Mouse (Mus musculus) hindbrain, embryonic 14.5 days (tissue): ENCODE data around the gene Atp8a1. TPM values are rescaled to one million over a fixed set of nuclear protein-coding genes. Genes with fewer than 3 reads are reported as not detected.

Experiments used
- ATAC-seq: fragments of 200-750 bp; cut with Nextera tagmentation; 2 replicates; pipeline ENCODE4 v1.8.0; 2017; ENCODE audit warnings: moderate number of reproducible peaks, mild to moderate bottlenecking, moderate TSS enrichment, moderate library complexity; ENCODE audit not compliant: low FRiP score
- DNase-seq: peaks from one replicate; pipeline ENCODE4 v3.0.0-alpha.2; 2015; ENCODE audit warnings: low spot score
- H3K27ac ChIP-seq: fragments of 300-500 bp; sonication (generic); 2 replicates; pipeline ENCODE4 v1.5.1; 2014; ENCODE audit warnings: mild to moderate bottlenecking, moderate library complexity
- H3K27me3 ChIP-seq: fragments of 300-500 bp; sonication (generic); 2 replicates; pipeline ENCODE4 v1.6.1; 2014; ENCODE audit warnings: mild to moderate bottlenecking, low read length, mixed read lengths; ENCODE audit not compliant: control insufficient read depth, insufficient read depth
- H3K36me3 ChIP-seq: fragments of 300-500 bp; sonication (generic); replicated peaks from 2 replicates; pipeline ENCODE4 v1.6.1; 2014; ENCODE audit not compliant: control insufficient read depth, insufficient read depth
- H3K4me1 ChIP-seq: fragments of 300-500 bp; sonication (generic); replicated peaks from 2 replicates; pipeline ENCODE4 v1.6.1; 2014; ENCODE audit warnings: antibody characterized with exemption, low read length, mixed read lengths; ENCODE audit not compliant: control insufficient read depth, insufficient read depth
- H3K4me2 ChIP-seq: fragments of 300-500 bp; sonication (generic); replicated peaks from 2 replicates; pipeline ENCODE4 v1.6.1; 2014; ENCODE audit warnings: mild to moderate bottlenecking, moderate library complexity
- H3K4me3 ChIP-seq: fragments of 300-500 bp; sonication (generic); replicated peaks from 2 replicates; pipeline ENCODE4 v1.5.1; 2014; ENCODE audit warnings: mild to moderate bottlenecking, low read length
- H3K9ac ChIP-seq: fragments of 300-500 bp; sonication (generic); 2 replicates; pipeline ENCODE4 v1.6.1; 2014
- H3K9me3 ChIP-seq: fragments of 300-500 bp; sonication (generic); 2 replicates; pipeline ENCODE4 v1.6.1; 2016; ENCODE audit warnings: low read length; ENCODE audit not compliant: control insufficient read depth
- WGBS: fragments of 180-500 bp; shearing (Covaris S2); extraction: QIAGEN DNeasy Blood & Tissue Kit; methylation state at CpG from one replicate; pipeline ENCODE4 v1.1.7; 2014; 5-methylcytosine and 5-hydroxymethylcytosine counted together
- polyA plus RNA-seq: library from polyadenylated mRNA; unstranded; fragments of >200 nt; fragmentation: Nextera tagmentation; extraction: Ambion mirVana; gene quantifications from 2 replicates; pipeline ENCODE4 v1.2.1, GENCODE M21; 2014

The Atp8a1 gene
- polyA plus RNA-seq, 1 experiment from 2014 or later, result 77.3 TPM

DNA sequence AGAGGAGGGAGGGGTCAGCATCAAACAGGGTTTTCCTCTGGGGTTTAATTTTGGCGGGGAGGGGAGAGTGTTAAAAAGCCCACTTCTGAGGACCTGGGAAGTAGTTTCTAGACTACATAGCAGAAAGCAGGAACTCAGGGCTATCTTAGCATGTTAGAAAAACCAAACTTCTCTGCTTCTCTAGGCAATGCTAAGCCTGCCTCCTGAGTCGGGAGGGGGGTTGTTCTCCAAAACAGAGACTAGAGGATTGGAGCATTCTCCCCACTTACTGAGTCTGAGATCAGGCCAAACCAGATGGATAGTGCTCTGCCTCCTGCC is 237.8 kb downstream of the Atp8a1 start:
- Histone ChIP-seq H3K27me3 (peaks cover 57% of the 10 kb centered on the region), H3K4me3 (no peak overlapping the region), H3K9ac (no peak overlapping the region), H3K27ac (no peak overlapping the region), H3K4me1 (peaks cover 23% of the 10 kb centered on the region), H3K9me3 (no peaks in the 10 kb centered on the region), H3K36me3 (no peaks in the 10 kb centered on the region), H3K4me2 (no peak overlapping the region)
- ATAC-seq (no peak), DNase-seq (no peak)
- WGBS, result 17% methylated on average over 2 of the region's 2 CpGs

DNA sequence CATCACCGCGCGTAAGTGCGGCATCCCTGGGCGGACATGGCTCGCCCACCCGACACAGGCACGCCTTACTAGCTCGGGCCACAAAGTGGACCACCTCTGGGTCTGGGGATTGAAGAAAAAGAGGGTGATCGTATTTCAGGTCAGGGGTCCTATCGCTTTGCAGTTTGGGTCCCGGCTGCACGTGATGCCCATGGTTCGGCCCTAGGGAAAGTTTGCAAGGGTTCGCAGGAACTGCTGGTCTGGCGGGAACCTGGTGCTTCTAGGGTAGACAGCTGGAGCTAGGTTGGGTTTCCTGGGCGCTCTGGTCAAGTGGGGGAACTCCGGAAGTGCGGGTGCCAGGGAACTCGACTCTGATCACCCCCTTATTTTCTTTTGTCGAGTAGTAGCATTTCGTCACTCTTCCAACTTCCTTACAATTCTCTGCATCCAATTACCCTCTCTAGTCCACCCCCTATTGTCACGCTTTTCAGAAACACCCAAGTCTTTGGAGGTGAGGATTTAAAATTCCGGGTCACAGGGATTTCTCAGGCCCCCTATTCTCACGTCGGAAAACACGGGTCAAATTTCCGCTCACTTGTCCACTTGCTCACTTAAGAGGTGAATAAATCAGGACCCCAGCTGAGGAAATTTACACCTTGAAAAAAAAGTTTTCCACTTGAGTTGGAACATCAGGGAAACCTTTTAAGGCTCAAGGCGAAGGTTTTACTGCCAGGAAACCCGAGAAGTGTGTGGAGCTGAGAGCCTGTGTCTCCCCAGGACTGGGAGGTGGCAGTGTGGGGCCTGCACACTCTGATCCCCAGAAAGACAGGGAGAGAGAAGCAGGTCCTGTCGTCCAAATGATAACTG is 238.3 kb downstream of the Atp8a1 start:
- Histone ChIP-seq H3K36me3 (no peaks in the 10 kb centered on the region), H3K9me3 (no peaks in the 10 kb centered on the region), H3K4me1 (peaks cover 23% of the 10 kb centered on the region), H3K9ac (peak overlapping the region; percentile 47), H3K27ac (no peak overlapping the region), H3K4me3 (peak overlapping the region; percentile 42), H3K4me2 (peak overlapping the region; percentile 91), H3K27me3 (peaks cover 62% of the 10 kb centered on the region)
- ATAC-seq, result no peak; the same call in none of the 2 replicates
- no peak for DNase-seq
- WGBS, result 3% methylated on average over 31 of the region's 31 CpGs

DNA sequence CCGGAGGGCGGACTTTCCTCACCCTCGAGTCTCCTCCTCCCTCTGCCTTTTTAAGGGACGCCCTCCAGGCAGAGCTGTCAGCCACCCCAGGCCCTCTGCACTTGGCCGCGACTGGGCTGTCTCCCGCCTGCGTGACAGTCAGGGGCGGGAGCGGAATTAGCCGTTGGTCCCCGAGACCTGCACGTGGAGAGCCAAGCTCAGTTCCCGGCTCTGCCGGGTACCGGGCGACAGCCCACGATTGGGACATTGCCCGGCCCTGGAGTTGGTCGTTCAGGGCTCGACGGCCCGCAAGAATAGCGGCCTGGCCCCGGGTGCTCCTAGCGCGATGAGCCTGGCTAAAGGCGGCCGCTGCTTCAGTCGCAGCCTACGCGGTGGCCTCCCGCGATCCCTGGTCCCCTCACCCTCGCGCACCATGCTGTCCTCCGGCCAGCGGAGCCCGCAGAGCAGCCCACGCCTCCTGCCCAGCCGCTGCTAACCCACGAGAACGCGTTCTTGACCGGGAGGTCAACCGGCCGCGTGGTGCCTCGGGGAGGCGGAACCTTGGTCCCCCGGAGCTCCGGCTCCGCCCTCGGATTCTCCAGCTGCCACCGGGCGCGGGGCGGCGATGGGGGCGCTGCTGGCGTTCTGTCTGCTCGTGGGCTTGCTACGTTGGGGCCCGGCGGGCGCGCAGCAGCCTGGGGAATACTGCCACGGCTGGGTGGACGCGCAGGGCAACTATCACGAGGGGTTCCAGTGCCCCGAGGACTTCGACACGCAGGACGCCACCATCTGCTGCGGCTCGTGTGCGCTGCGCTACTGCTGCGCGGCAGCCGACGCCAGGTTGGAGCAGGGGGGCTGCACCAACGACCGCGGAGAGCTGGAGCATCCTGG is 239.2 kb downstream of the Atp8a1 start, which contains the start of gene Shisa3:
Gene Shisa3 (plus strand): TSS at position 79 of the 870 bp plus-strand sequence.
- H3K27me3 ChIP-seq, result peaks cover 63% of the 10 kb centered on the region
- no peaks in the 10 kb centered on the region for H3K9me3 ChIP-seq
- no peak within 1 kb of the TSS for H3K27ac ChIP-seq

DNA sequence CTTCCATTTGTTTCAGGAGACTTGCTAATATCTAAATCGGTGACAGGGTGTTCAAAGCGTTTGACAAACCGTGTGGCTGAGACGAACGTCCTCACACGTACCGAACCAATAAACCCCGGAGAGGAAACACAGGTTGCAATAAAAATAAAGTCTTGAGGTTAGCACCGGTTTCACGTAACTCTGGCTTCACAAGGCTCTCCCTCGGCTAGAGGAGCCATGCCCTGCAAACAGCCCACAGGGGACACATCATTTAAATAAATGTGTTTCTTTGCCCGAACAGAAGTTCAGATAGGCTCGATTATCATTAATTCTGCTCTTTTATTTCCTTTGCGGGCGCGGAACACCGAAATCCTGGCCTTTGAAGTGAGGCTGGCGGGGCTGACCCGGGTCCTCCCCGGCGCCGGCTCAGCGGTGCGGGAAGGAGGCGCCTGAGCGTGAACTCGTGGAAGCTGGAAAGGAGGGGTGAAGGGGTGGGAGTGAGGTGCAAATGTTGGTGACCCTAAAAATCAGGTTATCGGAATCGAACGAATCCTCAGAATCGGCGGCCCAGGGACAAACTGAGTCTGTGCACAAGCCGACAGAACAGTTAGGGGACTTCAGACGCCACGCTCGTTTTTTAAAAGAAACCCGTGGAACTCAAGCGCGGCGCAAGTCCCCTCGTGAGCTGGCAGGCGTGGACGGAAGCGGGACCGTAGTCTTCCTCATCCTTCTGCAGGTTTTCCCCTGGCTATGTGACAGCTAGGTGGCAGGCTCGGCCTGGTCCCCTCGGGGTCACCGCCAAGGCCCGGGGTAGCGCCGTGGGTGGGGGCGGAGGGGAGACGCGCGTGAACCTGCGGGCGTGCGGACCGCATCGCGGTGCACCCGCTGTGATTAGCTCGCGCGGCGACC is 240.1 kb downstream of the Atp8a1 start:
- H3K9ac ChIP-seq, result peak overlapping the region; percentile 47; the same call in 1 of the 2 replicates
- H3K4me2 ChIP-seq, result peak overlapping the region; percentile 91
- H3K9me3 ChIP-seq, result no peaks in the 10 kb centered on the region
- ATAC-seq, result no peak; the same call in 1 of the 2 replicates
- DNase-seq, result peak; percentile 68
- under 1% methylated on average over 61 of the region's 66 CpGs for WGBS
- no peaks in the 10 kb centered on the region for H3K36me3 ChIP-seq
- peaks cover 71% of the 10 kb centered on the region for H3K27me3 ChIP-seq
- H3K27ac ChIP-seq, result no peak overlapping the region
- H3K4me1 ChIP-seq, result peaks cover 23% of the 10 kb centered on the region
- peak overlapping the region; percentile 42 for H3K4me3 ChIP-seq

More for the DNA sequence above, 239.2 kb downstream of the Atp8a1 start, which contains the start of gene Shisa3:
- no peaks in the 10 kb centered on the region for H3K36me3 ChIP-seq
- under 1% methylated on average over 84 of the region's 86 CpGs for WGBS
- DNase-seq, result no peak
- peak within 1 kb of the TSS; percentile 47 for H3K9ac ChIP-seq
- peaks cover 23% of the 10 kb centered on the region for H3K4me1 ChIP-seq
- ATAC-seq, result peak; percentile 66
- peak within 1 kb of the TSS; percentile 42 for H3K4me3 ChIP-seq
- peak within 1 kb of the TSS; percentile 91 for H3K4me2 ChIP-seq

DNA sequence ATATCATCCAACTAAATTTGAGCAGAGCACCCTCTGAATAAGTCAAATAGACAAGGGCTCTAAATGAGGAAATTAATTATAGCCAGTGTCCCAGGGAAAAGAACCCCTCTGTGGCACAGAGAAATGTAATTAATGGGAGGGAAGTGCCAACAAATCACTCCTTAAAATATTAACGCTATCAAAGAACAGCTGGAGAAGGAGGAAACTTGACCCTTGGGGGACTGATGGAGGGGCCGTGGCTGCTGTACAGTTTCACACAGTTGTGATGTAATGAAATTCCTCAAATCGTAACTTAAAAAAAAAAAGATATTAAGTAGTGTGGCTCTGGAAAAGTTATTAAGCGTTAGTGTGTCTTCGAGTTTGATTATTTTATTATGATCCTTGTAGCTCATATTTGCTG is 241.3 kb downstream of the Atp8a1 start:
- 47% methylated on average over 5 of the region's 5 CpGs for WGBS
- Histone ChIP-seq H3K27me3 (peaks cover 66% of the 10 kb centered on the region), H3K4me1 (peaks cover 23% of the 10 kb centered on the region), H3K36me3 (no peaks in the 10 kb centered on the region), H3K9me3 (no peaks in the 10 kb centered on the region), H3K4me2 (no peak overlapping the region), H3K9ac (no peak overlapping the region), H3K4me3 (no peak overlapping the region), H3K27ac (no peak overlapping the region)
- DNase-seq (no peak), ATAC-seq (no peak)

DNA sequence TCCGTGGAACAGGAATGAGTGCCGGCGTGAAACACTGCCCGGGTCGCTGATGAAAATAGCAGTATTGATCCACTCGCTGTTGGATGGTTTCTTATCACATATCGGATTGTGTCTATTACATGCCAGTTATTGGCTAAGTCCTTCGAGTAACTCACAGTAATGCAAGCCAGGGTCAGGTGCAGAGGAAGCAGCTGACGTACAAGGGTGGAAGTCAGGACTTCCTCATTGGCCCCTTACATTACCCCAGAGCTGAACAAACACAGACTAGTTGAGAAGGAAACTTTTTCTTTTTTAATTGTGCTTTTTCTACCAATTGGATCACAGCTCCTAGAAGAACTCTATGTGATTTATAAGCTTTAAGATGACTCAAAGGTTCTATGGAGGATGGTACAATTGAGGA is 247.3 kb downstream of the Atp8a1 start:
- Histone ChIP-seq H3K9ac (no peak overlapping the region), H3K36me3 (no peaks in the 10 kb centered on the region), H3K4me2 (no peak overlapping the region), H3K27ac (no peak overlapping the region), H3K4me3 (no peak overlapping the region), H3K27me3 (peaks cover 21% of the 10 kb centered on the region), H3K9me3 (no peaks in the 10 kb centered on the region), H3K4me1 (no peaks in the 10 kb centered on the region)
- ATAC-seq (no peak), DNase-seq (no peak)
- WGBS, result 92% methylated on average over 9 of the region's 9 CpGs

DNA sequence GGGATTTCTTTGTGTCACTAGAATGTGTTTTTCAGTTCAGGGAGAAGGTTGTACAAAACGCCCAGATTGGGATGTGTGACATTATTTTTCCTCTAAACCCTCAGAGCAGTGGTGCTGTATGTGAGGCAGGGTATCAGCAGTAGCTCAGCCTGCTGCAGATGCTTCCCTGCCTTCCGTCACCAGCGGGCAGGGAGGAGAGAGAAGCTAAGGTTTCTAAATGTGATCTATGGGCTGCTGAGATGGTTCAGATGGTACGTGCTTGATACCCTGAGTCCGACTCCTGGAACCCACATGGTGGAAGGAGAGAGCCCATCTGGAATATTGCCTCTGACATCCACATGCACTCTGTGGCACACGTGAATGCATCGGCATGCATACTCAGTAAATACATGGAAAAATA is 251.6 kb downstream of the Atp8a1 start:
- Histone ChIP-seq H3K4me1 (no peaks in the 10 kb centered on the region), H3K4me2 (no peak overlapping the region), H3K27me3 (0 out of 2 replicates have a peak, but pooled peaks cover 3% of the 10 kb centered on the region), H3K4me3 (no peak overlapping the region), H3K9ac (no peak overlapping the region), H3K9me3 (no peaks in the 10 kb centered on the region), H3K27ac (no peak overlapping the region), H3K36me3 (no peaks in the 10 kb centered on the region)
- ATAC-seq (no peak), DNase-seq (no peak)
- 77% methylated on average over 7 of the region's 7 CpGs for WGBS

DNA sequence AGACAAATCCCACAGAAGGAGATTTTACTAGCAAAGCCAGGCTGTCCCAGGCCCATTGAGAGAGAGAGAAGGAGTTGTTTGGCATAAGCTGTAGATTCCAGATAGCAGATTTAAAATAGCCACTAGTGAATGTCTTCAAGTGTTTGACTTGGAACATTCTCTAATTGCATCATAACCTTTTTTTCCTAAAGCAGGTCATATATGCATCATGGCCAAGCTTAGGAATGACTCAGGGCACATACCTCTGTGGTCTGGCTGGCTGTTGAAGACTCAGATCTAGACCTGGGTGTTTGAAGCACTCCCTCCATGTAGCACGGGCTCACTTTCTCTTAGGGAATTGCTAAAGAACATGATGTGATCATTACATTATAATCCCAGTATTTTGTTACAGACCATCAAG is 252.2 kb downstream of the Atp8a1 start:
- H3K27me3 ChIP-seq, result 0 out of 2 replicates have a peak, but pooled peaks cover 3% of the 10 kb centered on the region
- H3K4me1 ChIP-seq, result no peaks in the 10 kb centered on the region
- H3K9ac ChIP-seq, result no peak overlapping the region
- no peak overlapping the region for H3K27ac ChIP-seq
- no peak for DNase-seq
- no peaks in the 10 kb centered on the region for H3K9me3 ChIP-seq
- no peak for ATAC-seq
- no peaks in the 10 kb centered on the region for H3K36me3 ChIP-seq
- H3K4me3 ChIP-seq, result no peak overlapping the region
- H3K4me2 ChIP-seq, result no peak overlapping the region
- WGBS, result 86% methylated on average over 1 of the region's 1 CpGs
